Mouse (Mus musculus) brain, embryonic 14.5 days (tissue): Measurements from ENCODE around the gene Tmem151a.

Source experiments
- CTCF ChIP-seq: fragments of 200-500 bp; IDR thresholded peaks from 2 replicates; pipeline ENCODE4 v1.5.1; 2012; ENCODE audit warnings: inconsistent platforms, mild to moderate bottlenecking, moderate library complexity, borderline replicate concordance; ENCODE audit not compliant: insufficient read depth, insufficient read length; ENCODE audit errors: extremely low read depth
- POLR2A ChIP-seq: fragments of 200-500 bp; IDR thresholded peaks from 2 replicates; pipeline ENCODE4 v1.6.1; 2012; ENCODE audit warnings: mild to moderate bottlenecking, inconsistent platforms, borderline replicate concordance; ENCODE audit not compliant: poor library complexity, insufficient read depth, insufficient read length, severe bottlenecking; ENCODE audit errors: extremely low read depth

- TF ChIP-seq POLR2A = no peak
- no peak for TF ChIP-seq CTCF
These were observed 12.4 kb upstream of the Tmem151a start for GRCm38 (mm10) chr19:5097521-5098362.
